Mouse (Mus musculus): ENCODE data around the gene Sfi1. TPM values are rescaled to one million over a fixed set of nuclear protein-coding genes. Genes with fewer than 3 reads are reported as not detected.
A peak's percentile ranks its signal among the peaks of the same experiment; 100 is the strongest.
"Not testable (repeated sequence)": the region's sequence is repeated elsewhere in the genome, so short reads cannot be mapped to it uniquely, and the experiment has no call there.

The Sfi1 gene
- polyA plus RNA-seq, 1 experiment from 2014 or later, result 5.7 TPM

GRCm38 (mm10) chr11:3202231-3202701 is 9.0 kb upstream of the Sfi1 start, which contains the start of gene Eif4enif1:
Gene Eif4enif1, plus strand, starts transcription at chr11:3202392.
- H3K27me3 ChIP-seq (ENCODE audit: control insufficient read depth, insufficient read depth, low read length), result no peaks in the 10 kb centered on the region
- 0% methylated on average over 46 of the region's 57 CpGs for WGBS
- peak within 1 kb of the TSS; percentile 37 for H3K4me3 ChIP-seq (ENCODE audit: low read depth, low read length)
- TF ChIP-seq EP300 (optimal IDR thresholded peaks at IDR 0.05), result no peak
- no peak for TF ChIP-seq CTCF (IDR thresholded peaks at IDR 0.05; ENCODE audit: low read depth)
- no peaks in the 10 kb centered on the region for H3K9me3 ChIP-seq (ENCODE audit: control insufficient read depth, low read length)
- peak within 1 kb of the TSS; percentile 31 for H3K27ac ChIP-seq (replicated peaks)
- ATAC-seq (ENCODE audit: low FRiP score, low TSS enrichment) (peak; percentile 77), DNase-seq (ENCODE audit: low spot score) (peak; percentile 91)
- H3K9ac ChIP-seq (ENCODE audit: low read length), result peak within 1 kb of the TSS; percentile 54
- peak within 1 kb of the TSS; percentile 25 for H3K4me2 ChIP-seq (replicated peaks; ENCODE audit: low read depth)
- H3K4me1 ChIP-seq (replicated peaks; ENCODE audit: control insufficient read depth, insufficient read depth), result no peaks in the 10 kb centered on the region
- H3K36me3 ChIP-seq (ENCODE audit: control insufficient read depth, insufficient read depth, low read length), result 0 out of 2 replicates have a peak, but pooled peaks cover 1% of the 10 kb centered on the region

GRCm38 (mm10) chr11:3201326-3202230 is 8.3 kb upstream of the Sfi1 start:
- TF ChIP-seq EP300 (optimal IDR thresholded peaks at IDR 0.05), result no peak
- TF ChIP-seq CTCF (IDR thresholded peaks at IDR 0.05; ENCODE audit: low read depth), result no peak
- no peaks in the 10 kb centered on the region for H3K36me3 ChIP-seq (ENCODE audit: control insufficient read depth, insufficient read depth, low read length)
- H3K27ac ChIP-seq (replicated peaks), result no peak overlapping the region
- ATAC-seq (ENCODE audit: low FRiP score, low TSS enrichment), result no peak
- WGBS, result 4% methylated on average over 16 of the region's 16 CpGs
- H3K4me3 ChIP-seq (ENCODE audit: low read depth, low read length), result peak overlapping the region; percentile 21
- H3K4me1 ChIP-seq (replicated peaks; ENCODE audit: control insufficient read depth, insufficient read depth), result no peaks in the 10 kb centered on the region
- no peaks in the 10 kb centered on the region for H3K9me3 ChIP-seq (ENCODE audit: control insufficient read depth, low read length)
- no peak overlapping the region for H3K9ac ChIP-seq (ENCODE audit: low read length)
- peak overlapping the region; percentile 0 for H3K4me2 ChIP-seq (replicated peaks; ENCODE audit: low read depth)
- no peaks in the 10 kb centered on the region for H3K27me3 ChIP-seq (ENCODE audit: control insufficient read depth, insufficient read depth, low read length)
- peak; percentile 19 for DNase-seq (ENCODE audit: low spot score)

- not testable (repeated sequence) for ATAC-seq (ENCODE audit: low FRiP score, low TSS enrichment)
Measured at GRCm38 (mm10) chr11:3200636-3201035, 7.4 kb upstream of the Sfi1 start.

GRCm38 (mm10) chr11:3182707-3183106 is 10.6 kb downstream of the Sfi1 start:
- DNase-seq (ENCODE audit: low spot score); H3K9me3 ChIP-seq (ENCODE audit: control insufficient read depth, low read length); ATAC-seq (ENCODE audit: low FRiP score, low TSS enrichment): not testable (repeated sequence)

More at GRCm38 (mm10) chr11:3200636-3201035, 7.4 kb upstream of the Sfi1 start:
- H3K9me3 ChIP-seq (ENCODE audit: control insufficient read depth, low read length); H3K4me3 ChIP-seq (ENCODE audit: low read depth, low read length); H3K27ac ChIP-seq (replicated peaks); H3K36me3 ChIP-seq (ENCODE audit: control insufficient read depth, insufficient read depth, low read length); H3K4me2 ChIP-seq (replicated peaks; ENCODE audit: low read depth); H3K4me1 ChIP-seq (replicated peaks; ENCODE audit: control insufficient read depth, insufficient read depth); H3K27me3 ChIP-seq (ENCODE audit: control insufficient read depth, insufficient read depth, low read length); DNase-seq (ENCODE audit: low spot score); H3K9ac ChIP-seq (ENCODE audit: low read length): not testable (repeated sequence)
- 93% methylated on average over 6 of the region's 7 CpGs for WGBS

GRCm38 (mm10) chr11:3181971-3182370 is 11.3 kb downstream of the Sfi1 start:
- not testable (repeated sequence) for H3K9ac ChIP-seq (ENCODE audit: low read length); H3K4me1 ChIP-seq (replicated peaks; ENCODE audit: control insufficient read depth, insufficient read depth); H3K27ac ChIP-seq (replicated peaks); H3K4me3 ChIP-seq (ENCODE audit: low read depth, low read length); H3K27me3 ChIP-seq (ENCODE audit: control insufficient read depth, insufficient read depth, low read length); DNase-seq (ENCODE audit: low spot score); ATAC-seq (ENCODE audit: low FRiP score, low TSS enrichment); H3K4me2 ChIP-seq (replicated peaks; ENCODE audit: low read depth); H3K36me3 ChIP-seq (ENCODE audit: control insufficient read depth, insufficient read depth, low read length); H3K9me3 ChIP-seq (ENCODE audit: control insufficient read depth, low read length)
- 48% methylated on average over 1 of the region's 1 CpGs for WGBS

More at GRCm38 (mm10) chr11:3182707-3183106, 10.6 kb downstream of the Sfi1 start:
- not testable (repeated sequence) for H3K27me3 ChIP-seq (ENCODE audit: control insufficient read depth, insufficient read depth, low read length); H3K9ac ChIP-seq (ENCODE audit: low read length); H3K4me3 ChIP-seq (ENCODE audit: low read depth, low read length); H3K36me3 ChIP-seq (ENCODE audit: control insufficient read depth, insufficient read depth, low read length); H3K4me1 ChIP-seq (replicated peaks; ENCODE audit: control insufficient read depth, insufficient read depth); H3K4me2 ChIP-seq (replicated peaks; ENCODE audit: low read depth); H3K27ac ChIP-seq (replicated peaks)
- WGBS, result 92% methylated on average over 1 of the region's 1 CpGs

- 61% methylated on average over 4 of the region's 4 CpGs for WGBS
- not testable (repeated sequence) for H3K9ac ChIP-seq (ENCODE audit: low read length); H3K4me2 ChIP-seq (replicated peaks; ENCODE audit: low read depth); ATAC-seq (ENCODE audit: low FRiP score, low TSS enrichment); H3K4me1 ChIP-seq (replicated peaks; ENCODE audit: control insufficient read depth, insufficient read depth); H3K36me3 ChIP-seq (ENCODE audit: control insufficient read depth, insufficient read depth, low read length); H3K27me3 ChIP-seq (ENCODE audit: control insufficient read depth, insufficient read depth, low read length); H3K27ac ChIP-seq (replicated peaks); H3K4me3 ChIP-seq (ENCODE audit: low read depth, low read length); H3K9me3 ChIP-seq (ENCODE audit: control insufficient read depth, low read length)
- DNase-seq (ENCODE audit: low spot score), result peak; percentile 47
Measured at GRCm38 (mm10) chr11:3181250-3181649, 12.0 kb downstream of the Sfi1 start.

GRCm38 (mm10) chr11:3180510-3181160 is 12.6 kb downstream of the Sfi1 start:
- DNase-seq (ENCODE audit: low spot score); H3K36me3 ChIP-seq (ENCODE audit: control insufficient read depth, insufficient read depth, low read length); H3K27me3 ChIP-seq (ENCODE audit: control insufficient read depth, insufficient read depth, low read length); H3K4me2 ChIP-seq (replicated peaks; ENCODE audit: low read depth); H3K9me3 ChIP-seq (ENCODE audit: control insufficient read depth, low read length); H3K27ac ChIP-seq (replicated peaks); H3K4me1 ChIP-seq (replicated peaks; ENCODE audit: control insufficient read depth, insufficient read depth); H3K4me3 ChIP-seq (ENCODE audit: low read depth, low read length); ATAC-seq (ENCODE audit: low FRiP score, low TSS enrichment); H3K9ac ChIP-seq (ENCODE audit: low read length): not testable (repeated sequence)
- 75% methylated on average over 6 of the region's 6 CpGs for WGBS

- not testable (repeated sequence) for H3K4me2 ChIP-seq (replicated peaks; ENCODE audit: low read depth); H3K4me1 ChIP-seq (replicated peaks; ENCODE audit: control insufficient read depth, insufficient read depth); H3K27ac ChIP-seq (replicated peaks); ATAC-seq (ENCODE audit: low FRiP score, low TSS enrichment); H3K9ac ChIP-seq (ENCODE audit: low read length); H3K36me3 ChIP-seq (ENCODE audit: control insufficient read depth, insufficient read depth, low read length); H3K4me3 ChIP-seq (ENCODE audit: low read depth, low read length); H3K27me3 ChIP-seq (ENCODE audit: control insufficient read depth, insufficient read depth, low read length); H3K9me3 ChIP-seq (ENCODE audit: control insufficient read depth, low read length); DNase-seq (ENCODE audit: low spot score)
- WGBS, result 88% methylated on average over 7 of the region's 7 CpGs
Measured at GRCm38 (mm10) chr11:3179726-3180092, 13.6 kb downstream of the Sfi1 start.
